Mouse (Mus musculus): ENCODE measurements around the gene Rbm10.
A peak's percentile ranks its signal among the peaks of the same experiment; 100 is the strongest.

Rbm10 gene

DNA sequence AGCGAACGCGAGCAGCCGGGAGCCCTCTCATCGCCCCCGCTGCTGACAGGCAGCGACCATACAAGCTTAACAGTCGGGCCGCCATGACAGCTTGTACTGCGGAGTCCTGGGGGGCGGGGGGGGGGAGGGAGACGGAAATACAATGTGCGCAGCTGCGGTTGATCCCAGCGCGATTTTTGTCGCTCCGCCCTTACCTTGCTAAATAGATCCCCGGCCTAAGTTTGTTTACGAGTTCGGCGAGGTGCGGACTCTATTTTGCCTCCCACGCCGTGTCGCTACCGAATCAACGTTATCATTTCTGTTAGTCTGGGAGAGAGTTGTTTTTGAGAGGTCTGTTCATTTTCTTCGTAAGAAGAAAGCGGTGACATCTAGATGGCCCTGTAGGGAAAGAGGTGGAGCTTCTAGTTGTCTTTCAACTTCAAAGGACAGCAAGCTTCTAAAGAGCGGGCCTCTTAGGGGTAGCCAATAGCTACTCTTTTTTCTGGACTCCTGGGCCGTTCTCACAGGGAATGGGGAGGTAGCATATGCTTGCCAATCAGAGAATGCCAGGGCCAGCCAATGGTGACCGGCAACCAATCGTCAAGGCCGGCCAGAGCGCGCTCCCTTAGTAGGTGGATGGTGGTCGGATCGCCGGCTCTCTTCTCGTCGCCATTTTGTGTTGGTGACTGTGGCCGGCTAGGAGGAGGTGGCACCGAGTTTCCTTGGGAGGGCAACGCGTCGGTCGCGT, at the start of gene Rbm10, which contains the start of gene Ndufb11:
Gene Rbm10, plus strand, starts transcription at position 328 of the 727 bp plus-strand sequence.
Gene Ndufb11, minus strand, starts transcription at position 444 of the 727 bp plus-strand sequence.
- DNase-seq (ENCODE audit: low spot score): peak; percentile 76

- no peak for DNase-seq (ENCODE audit: low spot score)
Measured at GRCm38 (mm10) chrX:20571024-20571423, 46.3 kb upstream of the Rbm10 start.

DNA sequence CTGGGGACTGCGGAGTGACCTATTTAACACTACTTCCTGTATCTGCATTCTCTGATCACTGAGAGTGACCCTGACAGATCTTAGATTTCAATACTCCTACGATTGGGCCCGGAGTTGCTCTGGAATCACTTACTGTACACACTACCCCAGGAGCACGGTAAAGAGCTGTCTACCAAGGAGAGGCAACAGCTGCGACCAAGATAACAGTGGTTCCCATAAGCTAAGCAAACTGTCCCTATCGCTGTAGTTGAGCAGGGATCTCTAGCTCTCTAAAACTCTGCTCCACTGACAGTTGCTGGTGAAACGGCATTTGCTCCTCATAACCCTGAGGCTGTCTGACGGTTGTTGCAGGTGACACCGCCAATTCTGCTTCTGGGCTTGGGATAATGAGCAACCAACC, 44.6 kb upstream of the Rbm10 start:
- no peak for DNase-seq (ENCODE audit: low spot score)

DNA sequence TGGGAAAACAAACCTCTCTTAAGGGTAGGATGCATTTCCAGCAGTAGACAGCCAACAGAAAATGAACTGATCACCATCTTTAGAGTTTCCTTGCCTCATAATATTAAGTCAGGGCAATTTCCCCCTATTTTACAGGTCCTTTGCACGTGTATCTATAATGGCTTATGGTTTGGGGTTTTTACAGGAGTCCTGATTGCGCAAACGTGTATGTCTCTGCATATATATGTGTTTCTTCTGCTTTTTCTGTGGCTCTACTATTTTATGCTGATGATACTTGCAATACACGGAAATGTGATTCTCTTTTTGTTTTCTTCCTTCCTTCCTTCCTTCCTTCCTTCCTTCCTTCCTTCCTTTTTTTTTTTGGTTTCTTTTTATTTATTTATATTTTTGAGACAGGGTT, 43.4 kb upstream of the Rbm10 start:
- DNase-seq (ENCODE audit: low spot score): no peak

DNA sequence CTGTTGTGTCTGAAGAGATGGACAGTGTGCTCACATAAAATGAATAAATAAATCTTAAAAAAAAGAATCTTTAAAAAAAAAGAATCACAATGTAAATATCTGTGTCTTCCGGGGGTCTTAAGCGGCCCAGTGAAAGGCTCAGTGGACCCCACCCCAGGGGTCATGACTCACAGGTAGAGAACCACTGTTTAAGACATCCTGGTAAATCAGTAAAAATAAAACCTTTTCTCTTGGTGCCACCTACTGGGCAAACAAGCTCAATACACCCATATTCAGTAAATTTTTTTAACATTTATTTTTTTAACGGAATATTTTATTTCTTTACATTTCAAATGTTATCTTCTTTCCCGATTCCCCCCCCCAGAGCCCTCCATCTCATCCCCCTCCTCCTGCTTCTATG, 29.3 kb upstream of the Rbm10 start:
- no peak for DNase-seq (ENCODE audit: low spot score)

DNA sequence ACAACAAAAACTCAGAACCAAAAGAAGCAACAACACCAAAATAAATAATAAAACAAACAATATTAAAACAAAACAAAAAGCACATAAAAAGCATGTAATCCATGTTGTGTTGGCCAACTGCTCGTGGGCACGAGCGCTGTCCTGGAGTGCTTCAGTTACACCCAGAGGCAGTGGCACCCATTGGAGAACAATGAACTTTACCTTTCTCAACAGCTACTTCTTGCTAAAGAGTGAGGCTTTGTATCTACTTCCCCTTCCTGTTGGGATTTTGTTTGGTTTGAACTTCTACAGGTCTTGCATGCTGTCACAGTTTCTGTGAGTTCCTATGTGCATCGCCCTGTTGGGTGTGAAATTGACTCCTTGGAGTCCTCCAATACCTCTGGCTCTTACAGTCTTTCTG, 8.8 kb upstream of the Rbm10 start:
- DNase-seq (ENCODE audit: low spot score): no peak

DNA sequence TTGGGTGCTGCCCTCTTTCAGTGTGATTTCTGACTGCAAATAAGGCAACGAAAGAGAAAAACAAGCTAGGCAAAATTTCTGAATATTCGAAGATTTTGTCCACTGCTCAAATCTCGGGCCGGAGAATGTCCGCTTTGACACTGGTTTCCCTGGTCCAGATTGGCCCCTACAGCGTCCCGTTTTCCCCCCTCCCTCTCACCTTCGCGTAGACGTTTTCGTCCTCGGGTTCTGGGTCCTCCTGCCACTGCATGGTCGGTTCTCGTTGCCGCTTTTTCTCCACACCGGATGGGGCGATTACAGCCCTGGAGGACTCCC, 485 bp upstream of the Rbm10 start:
- peak; percentile 40 for DNase-seq (ENCODE audit: low spot score)

DNA sequence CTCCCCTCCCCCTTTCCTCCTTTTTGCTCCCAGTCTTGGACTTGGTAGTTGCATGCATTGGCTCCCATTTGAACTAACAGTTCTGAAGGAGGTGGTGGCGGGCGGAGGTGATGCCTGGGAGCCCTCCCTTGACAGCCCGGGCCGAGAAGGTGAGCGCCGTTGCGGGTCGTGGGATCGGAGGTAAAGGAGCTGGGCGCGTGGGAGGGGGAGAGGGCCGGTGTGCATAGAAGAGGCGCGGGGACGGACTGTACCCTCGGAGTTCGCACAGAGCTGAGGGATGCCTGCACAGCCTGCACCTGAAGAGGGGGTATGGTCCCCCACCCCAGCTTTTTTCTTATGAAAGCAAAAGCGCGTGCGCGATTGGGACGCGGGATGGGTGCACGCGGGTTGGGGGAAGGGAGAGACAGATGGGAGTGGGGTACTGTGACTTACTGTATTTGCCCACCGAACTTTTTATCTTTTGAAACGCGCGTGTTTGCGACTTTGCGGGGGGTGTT, 648 bp downstream of the Rbm10 start:
- peak; percentile 16 for DNase-seq (ENCODE audit: low spot score)

- no peak for DNase-seq (ENCODE audit: low spot score)
Measured at GRCm38 (mm10) chrX:20638141-20638540, 20.8 kb downstream of the Rbm10 start.

DNA sequence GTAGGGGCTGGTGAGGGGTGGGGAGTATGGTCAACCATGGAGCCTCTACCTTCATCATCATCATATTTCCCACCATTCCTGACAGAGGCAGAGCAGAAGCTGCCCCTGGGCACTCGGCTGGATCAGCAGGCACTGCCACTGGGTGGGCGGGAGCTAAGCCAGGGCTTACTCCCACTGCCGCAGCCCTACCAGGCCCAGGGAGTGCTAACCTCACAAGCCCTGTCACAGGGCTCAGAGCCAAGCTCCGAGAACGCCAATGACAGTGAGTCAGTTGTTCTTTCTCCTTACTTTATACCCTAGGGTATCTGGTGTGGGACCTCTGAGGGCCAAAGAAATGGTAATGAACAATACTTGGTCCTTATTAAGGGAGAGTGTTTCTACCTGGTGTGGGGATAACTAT, 27.5 kb downstream of the Rbm10 start:
- no peak for DNase-seq (ENCODE audit: low spot score)

DNA sequence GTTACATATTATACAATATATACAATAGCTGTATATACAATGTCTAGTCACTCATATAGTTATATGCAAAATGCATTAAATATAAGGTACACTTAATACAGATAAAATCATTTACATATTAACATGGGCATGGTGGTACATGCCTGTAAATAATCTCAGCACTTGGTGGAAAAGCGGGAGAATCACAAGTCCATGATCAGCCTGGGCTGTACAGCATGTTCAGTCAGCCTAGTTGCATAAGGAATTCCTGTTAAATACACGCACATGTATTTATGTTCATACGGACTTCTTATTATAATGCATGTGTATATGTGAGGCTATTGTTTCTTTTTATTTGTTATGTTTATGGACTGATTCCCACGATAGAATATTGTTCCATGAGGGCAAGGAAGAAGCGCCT, 40.3 kb downstream of the Rbm10 start:
- DNase-seq (ENCODE audit: low spot score): no peak

DNA sequence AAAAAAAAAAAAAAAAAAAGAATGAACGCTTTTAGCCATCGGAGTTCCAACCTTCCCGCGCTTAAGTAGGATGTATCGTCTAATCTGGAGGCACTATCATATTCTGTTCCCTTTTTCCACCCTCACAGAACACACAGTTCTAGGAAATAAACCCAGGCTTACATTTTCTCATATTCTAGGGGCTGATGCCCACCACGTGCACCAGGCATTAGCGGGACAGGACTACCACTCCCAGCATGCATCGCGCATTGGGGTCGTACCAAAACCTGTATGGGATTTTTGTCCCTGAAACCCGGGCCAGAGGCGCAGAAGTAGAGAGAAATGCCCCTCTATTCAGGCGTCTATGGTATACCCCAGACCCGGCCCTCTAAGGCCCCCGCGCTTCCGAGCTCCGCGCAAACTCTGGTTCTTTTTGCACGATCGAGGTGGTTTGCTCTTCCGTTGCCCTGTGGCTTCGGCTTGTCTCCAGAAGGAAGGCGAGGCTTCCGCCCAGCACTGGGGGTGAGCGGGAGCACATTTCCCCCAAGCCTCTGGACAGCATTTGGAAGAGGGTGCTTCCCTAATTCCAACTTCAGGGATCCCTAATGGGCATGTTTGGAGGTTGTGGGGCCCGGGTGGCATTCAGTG, 40.8 kb downstream of the Rbm10 start, which contains the start of gene Uba1:
Gene Uba1, plus strand, starts transcription at position 301 of the 627 bp plus-strand sequence.
- DNase-seq (ENCODE audit: low spot score): peak; percentile 73

GRCm38 (mm10) chrX:20658891-20659406, 41.6 kb downstream of the Rbm10 start:
- DNase-seq (ENCODE audit: low spot score): no peak

- DNase-seq (ENCODE audit: low spot score): no peak
Measured at GRCm38 (mm10) chrX:20662317-20662715, 45.0 kb downstream of the Rbm10 start.

GRCm38 (mm10) chrX:20662716-20663443, 45.6 kb downstream of the Rbm10 start:
- peak; percentile 83 for DNase-seq (ENCODE audit: low spot score)

DNA sequence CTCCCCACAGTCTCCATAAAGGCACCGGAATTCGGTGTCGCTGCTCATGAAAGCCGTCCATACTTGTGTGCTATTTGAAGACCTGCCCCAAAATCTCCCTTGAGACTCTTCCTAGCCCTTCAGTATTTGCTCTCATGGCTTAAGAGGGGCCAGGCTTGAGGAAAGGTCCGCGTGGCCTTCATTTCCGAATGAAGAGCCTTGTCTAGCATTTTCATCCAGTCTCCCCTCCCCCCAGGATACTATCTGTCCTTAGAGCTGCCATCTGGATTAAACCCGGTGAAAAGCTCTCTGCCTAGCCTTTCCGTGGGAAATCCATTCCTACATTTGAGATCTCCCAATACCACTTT, 46.1 kb downstream of the Rbm10 start:
- DNase-seq (ENCODE audit: low spot score): no peak

DNA sequence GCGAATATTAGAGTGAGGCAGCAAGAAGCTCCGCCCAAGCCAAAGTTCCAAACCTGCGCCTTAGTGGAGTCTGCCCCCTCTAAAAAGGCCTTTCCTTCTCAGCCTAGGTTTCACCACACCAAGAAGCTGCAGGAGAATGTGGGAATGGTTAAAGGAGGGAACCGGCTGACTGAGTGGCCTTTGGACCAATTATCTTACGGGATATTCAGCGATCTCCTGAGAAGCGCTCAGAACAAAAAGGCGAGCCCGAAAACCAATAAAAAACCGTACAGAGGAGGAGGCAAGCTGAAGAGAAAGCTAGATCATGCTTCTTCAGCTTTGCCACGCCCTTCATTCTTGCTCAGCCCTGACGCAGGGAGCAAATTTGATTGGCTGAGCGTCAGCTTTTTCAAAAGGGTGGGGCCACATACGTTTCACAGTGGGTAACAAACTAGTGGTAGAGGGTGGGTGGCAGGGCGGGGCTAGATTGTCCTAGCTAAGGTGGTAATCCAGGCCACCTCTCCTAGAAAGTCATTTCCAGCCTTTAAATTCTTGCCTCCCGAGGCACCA, 70.3 kb downstream of the Rbm10 start, which contains the start of gene Cdk16:
Gene Cdk16, plus strand, starts transcription at position 436 of the 549 bp plus-strand sequence.
- peak; percentile 88 for DNase-seq (ENCODE audit: low spot score)

DNA sequence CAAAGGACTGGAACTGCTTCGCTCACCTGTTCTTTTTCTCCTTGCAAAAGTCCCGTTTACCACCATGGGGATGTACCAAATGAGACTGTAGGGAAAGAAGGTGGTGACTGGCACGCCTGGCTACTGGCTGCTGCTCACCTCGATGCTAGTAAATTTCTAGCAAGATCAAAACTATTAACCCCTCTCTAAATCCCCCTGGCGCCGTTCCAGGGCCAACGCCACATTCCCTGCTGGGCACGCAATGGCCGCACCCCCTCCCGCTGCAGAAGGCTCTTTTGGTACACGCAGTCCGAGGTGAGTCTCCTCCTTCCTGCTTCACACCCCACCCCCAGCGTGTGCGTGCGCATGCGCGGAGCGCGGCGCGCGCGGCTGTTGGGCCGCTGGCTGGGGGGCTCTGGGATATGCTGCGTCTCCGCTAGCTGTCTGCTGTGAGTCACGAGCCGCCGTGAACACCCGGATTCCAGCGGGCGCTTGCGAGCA, 70.8 kb downstream of the Rbm10 start:
- DNase-seq (ENCODE audit: low spot score): peak; percentile 77

- DNase-seq (ENCODE audit: low spot score): peak; percentile 42
Measured at GRCm38 (mm10) chrX:20688615-20689014, 71.3 kb downstream of the Rbm10 start.

DNA sequence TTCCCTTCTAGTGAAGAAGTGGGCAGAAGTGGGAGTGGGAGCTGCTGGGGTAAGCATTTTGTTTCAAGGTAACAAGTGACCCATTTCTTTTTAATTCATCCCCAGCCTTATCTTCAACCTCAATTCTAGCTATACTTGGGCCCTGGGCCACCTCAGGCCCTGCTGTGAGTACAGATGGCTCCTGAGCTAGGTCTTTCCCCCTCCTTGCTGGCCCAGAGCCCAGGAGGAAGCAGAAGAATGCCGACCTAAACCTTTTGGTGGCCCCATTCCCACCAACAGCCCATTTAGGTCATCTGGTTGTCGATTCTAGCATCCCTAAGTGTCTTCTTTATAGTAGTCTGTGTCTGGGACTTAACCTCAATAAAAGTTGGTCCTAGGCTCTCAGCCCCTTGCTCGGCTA, 74.3 kb downstream of the Rbm10 start:
- DNase-seq (ENCODE audit: low spot score): no peak

DNA sequence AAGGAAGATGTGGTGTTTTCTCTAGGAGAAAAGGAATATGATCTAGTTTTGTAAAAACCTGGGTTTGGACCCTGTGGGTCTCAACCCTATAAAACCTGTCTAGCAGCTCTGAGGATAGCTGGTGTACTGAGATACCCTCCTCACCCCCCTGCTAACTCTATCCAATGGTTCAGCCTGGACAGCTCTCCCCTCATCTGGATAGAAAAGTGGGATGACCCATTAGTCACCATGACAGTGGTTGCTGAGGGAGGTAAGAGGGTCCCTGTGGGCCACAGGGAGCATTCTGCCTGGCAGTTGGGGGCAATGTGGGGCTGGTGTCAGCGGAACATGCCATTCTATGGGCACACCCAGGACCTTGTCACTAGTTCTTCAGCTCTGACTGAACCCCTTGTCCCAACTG, 75.3 kb downstream of the Rbm10 start:
- DNase-seq (ENCODE audit: low spot score): no peak

DNA sequence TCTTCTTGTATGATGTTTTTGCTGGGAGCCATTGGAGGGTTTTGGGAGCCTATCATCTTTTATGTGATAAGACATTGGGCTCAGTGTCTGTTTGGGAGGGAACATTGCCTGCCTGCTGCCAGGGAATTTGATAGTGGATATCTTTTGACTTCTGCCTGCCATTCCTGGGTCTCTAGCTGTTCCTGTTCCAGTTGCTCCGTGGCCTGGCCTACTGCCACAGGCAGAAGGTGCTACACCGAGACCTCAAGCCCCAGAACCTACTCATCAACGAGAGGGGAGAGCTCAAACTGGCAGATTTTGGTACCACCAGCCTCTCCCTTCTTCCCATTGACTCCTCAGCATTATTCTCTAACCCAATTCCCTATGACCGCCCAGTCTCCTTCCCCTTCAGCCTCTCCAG, 78.5 kb downstream of the Rbm10 start:
- DNase-seq (ENCODE audit: low spot score): no peak

All from urinary bladder, postnatal 14 days (tissue).